Mouse (Mus musculus) forebrain, embryonic 12.5 days (tissue): ENCODE results near the gene Kcnip2. TPM values are rescaled to one million over a fixed set of nuclear protein-coding genes. Genes with fewer than 3 reads are reported as not detected.

Source experiments
- polyA plus RNA-seq: library from polyadenylated mRNA; unstranded; fragments of >200 nt; fragmentation: Nextera tagmentation; extraction: Ambion mirVana; gene quantifications from 2 replicates; pipeline ENCODE4 v1.2.1, GENCODE M21; 2016

Kcnip2 gene
- polyA plus RNA-seq, 1 experiment from 2014 or later: 2.7 TPM

Other genes with a start within 250 kb of the Kcnip2 start
- gene Fbxw4, start 155.7 kb downstream of the Kcnip2 start, polyA plus RNA-seq: 4.6 and 4.7 TPM in 2 replicates
- gene Fgf8, start 73.1 kb downstream of the Kcnip2 start, polyA plus RNA-seq: 4.6 TPM in 2 replicates
- gene Npm3, start 66.5 kb downstream of the Kcnip2 start, polyA plus RNA-seq: 9.0 and 10.7 TPM in 2 replicates
- gene Mgea5, start 32.2 kb downstream of the Kcnip2 start, polyA plus RNA-seq: 94.7 and 105 TPM in 2 replicates
- gene Armh3, start 182.4 kb upstream of the Kcnip2 start, polyA plus RNA-seq: 19.3 and 20.3 TPM in 2 replicates
- gene Hps6, start 187.4 kb upstream of the Kcnip2 start, polyA plus RNA-seq: 2.7 TPM in 2 replicates
- gene Pprc1, start 228.8 kb upstream of the Kcnip2 start, polyA plus RNA-seq: 37.1 and 41.7 TPM in 2 replicates
- 138 and 139 TPM in 2 replicates for gene Ldb1, start 229.2 kb upstream of the Kcnip2 start, polyA plus RNA-seq